Mouse (Mus musculus): Measurements from ENCODE around the gene Wdr6.

The Wdr6 gene

DNA sequence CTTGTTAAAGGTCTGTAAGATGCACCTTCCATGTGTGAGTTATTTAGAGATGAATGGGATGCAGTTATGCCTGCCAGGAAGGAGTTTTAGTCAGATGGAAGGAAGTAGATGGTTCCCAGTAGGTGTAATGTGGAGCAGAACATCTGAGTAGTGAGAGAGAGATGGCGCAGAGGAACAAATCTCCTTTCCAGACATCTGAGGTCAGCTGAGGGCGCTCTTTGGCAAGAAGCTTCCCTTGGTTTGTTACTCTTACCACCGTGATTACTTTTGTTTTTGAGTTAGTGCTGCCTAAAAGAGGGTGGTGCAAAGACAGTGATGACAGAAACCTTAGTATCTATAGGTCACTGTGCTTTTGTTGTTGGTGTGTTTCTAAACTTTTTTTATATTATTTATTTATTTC is 53.1 kb downstream of the Wdr6 start:
- DNase-seq (ENCODE audit: low spot score in 2 of 2), result no peak

DNA sequence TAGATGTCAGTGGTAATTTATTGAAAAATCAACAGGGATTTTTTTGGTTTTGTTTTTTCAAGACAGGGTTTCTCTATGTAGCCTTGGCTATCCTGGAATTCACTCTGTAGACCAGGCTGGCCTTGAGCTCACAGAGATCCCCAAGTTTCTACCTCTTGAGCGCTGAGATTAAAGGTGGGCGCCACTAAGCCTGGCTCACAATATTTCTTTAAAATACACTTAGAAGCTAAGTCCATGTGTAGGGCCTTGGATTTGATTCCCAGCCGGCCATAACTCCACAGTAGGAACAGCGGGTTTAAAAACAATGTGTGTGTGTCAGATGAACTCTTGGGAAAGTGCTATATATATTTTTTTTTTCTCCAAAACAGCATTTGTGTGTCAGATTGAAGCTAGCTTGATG is 55.2 kb downstream of the Wdr6 start:
- DNase-seq (ENCODE audit: low spot score in 2 of 2), result no peak

Measured in frontal cortex, postnatal 36 days (tissue).